Mouse (Mus musculus): ENCODE data around the gene Mast1. TPM values are rescaled to one million over a fixed set of nuclear protein-coding genes. Genes with fewer than 3 reads are reported as not detected.
A peak's percentile ranks its signal among the peaks of the same experiment; 100 is the strongest.

The Mast1 gene
- total RNA-seq, 2 experiments from 2014 or later, result 127 to 140 TPM

DNA sequence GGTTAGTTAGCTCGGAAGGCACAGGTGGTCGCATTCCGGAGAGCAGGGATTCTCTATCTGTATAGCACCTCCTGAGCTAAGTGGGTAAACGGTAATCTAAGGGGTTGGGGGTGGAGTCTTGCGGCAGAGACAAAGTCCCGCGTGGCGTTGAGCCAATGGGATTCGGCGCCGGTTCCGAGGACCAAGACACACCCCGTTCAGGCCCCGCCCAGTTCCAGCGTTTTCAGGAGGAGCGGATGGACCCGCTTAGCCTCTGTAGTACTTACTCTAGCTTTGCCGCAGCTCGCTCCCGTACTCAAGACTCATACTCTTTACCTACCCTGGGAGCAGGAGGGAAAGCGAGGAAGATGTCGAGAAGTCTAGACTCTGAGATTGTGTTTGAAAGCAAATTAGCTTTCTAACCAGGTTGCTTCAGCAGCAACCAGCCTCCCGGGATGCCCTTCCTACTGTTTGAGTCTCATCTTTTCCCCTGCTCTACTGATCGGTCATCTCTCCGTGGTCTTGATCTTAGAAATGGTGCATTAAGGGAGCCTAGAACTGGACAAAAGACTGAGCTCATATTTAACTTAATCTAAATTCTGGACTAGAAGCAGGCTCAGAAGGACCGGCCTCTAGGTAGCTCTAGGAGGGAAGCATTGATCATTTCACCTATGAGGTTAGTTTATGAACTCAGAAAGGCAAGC, 7.5 kb upstream of the Mast1 start:
- peak in 1 of 2 experiments; percentile 51 for DNase-seq (ENCODE audit: low spot score in 2 of 2)

GRCm38 (mm10) chr8:84943699-84944098, 6.5 kb upstream of the Mast1 start:
- no peak for DNase-seq (ENCODE audit: low spot score in 2 of 2)

DNA sequence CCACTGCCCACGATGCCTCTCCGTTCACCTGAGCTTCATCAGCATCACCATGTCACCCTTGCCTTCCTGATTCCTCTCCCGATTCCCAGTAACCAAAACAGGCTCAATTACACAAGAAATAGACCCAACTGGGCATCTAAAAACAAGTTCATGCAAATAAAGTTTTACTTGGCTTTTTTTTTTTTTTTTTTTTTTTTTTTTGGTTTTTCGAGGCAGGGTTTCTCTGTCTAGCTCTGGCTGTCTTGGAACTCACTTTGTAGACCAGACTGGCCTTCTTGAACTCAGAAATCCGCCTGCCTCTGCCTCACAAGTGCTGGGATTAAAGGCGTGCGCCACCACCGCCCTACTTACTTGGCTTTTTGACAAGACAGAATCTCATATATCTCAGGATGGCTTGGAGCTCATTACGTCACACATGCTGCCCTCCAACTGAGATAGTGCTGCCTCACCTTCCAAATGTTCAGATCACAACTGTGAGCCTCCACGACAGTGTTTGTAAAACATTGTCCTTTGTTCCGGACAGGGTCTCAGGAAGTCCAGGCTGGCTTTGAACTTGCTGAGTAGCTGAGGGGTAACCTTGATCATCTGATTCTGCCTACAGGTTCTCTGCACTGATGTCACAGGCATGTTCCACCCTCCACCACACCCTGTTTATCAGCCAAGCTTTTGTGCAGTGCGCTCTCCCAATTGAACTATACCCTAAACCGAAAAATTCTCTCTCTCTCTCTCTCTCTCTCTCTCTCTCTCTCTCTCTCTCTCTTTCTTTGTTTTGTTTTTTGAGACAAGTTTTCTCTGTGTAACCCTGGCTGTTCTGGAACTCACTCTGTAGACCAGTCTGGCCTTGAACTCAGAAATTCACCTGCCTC, 694 bp upstream of the Mast1 start:
- DNase-seq (ENCODE audit: low spot score in 2 of 2), result no peak

DNA sequence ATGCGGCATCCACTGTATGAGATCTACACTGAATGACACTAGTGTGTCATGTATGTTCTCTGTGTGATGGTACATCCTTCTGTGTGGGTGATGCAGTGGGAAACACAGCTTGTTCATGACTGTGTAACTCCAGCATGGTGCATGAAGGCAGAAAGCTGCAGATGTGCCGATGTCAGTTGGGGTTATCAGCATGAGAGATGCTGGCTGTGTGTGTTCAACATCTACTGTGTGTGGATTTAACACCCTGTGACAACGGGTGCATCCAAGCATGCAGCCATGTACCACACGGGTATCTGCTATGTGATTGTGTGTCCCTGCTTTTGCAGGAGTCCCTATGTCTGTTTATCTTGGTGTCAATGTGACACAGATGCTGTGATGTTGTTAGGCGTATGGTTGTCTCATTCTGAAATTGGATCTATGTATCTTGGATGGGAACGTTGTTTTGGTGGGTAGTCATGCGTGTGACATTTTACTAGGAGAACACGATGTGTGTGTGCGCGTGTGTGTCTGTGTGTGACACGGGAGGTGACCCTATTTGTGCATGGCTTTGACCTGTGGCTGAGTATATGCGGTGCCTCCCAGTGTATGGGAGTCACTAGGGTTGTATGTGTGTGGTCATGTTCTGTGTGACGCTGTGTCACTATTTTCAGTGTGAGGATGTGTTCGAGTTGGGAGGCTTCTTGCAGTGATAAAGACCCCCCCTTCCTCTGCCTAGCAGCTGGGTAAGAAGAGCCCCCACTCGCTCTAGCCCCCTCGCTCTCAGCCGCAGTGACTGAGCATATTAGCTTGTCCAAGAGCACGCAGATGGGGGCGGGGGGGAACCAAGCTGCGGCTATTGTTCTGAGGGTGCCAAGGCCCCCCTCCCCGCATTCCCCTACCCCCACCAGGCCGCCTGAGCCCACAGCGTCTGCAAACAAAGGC, 858 bp downstream of the Mast1 start:
- peak in 1 of 2 experiments; percentile 24 for DNase-seq (ENCODE audit: low spot score in 2 of 2)

- DNase-seq (ENCODE audit: low spot score in 2 of 2), result no peak
Observed at GRCm38 (mm10) chr8:84935489-84935888, 1.7 kb downstream of the Mast1 start.

- no peak for DNase-seq (ENCODE audit: low spot score in 2 of 2)
Observed at GRCm38 (mm10) chr8:84934860-84935259, 2.3 kb downstream of the Mast1 start.

DNA sequence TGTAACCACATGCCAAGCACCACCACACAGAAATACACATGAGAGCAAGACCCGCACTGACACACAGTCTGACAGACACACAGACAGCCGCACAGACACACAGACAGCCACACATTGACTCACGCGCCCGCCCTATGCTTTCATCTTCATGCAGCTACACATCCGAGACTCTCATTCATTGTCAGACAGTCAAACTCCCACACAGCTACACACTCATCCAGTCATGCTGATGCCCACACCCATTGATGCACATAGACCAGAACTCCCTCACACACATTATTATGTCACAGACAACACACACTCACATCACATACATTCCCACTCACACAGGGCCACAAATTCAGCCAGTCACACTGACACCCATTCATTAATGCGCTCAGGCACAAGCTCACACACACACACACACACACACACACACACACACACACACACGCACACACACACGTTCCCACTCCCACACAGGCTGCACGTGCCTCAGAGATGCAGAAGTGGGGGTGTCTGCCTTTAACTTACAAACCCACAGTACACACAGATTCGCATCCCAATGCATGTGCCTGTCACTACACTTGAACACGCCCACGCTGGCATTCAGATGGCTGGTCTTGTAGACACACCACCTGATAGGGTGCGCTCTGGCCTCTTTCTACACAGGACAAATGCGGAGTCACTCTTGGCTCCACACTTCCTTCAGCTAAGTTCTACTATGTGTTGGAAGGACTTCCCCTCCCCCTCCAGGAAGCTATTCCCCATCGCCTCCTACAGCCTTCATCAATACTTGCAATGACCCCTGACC, 3.2 kb downstream of the Mast1 start:
- no peak for DNase-seq (ENCODE audit: low spot score in 2 of 2)

DNA sequence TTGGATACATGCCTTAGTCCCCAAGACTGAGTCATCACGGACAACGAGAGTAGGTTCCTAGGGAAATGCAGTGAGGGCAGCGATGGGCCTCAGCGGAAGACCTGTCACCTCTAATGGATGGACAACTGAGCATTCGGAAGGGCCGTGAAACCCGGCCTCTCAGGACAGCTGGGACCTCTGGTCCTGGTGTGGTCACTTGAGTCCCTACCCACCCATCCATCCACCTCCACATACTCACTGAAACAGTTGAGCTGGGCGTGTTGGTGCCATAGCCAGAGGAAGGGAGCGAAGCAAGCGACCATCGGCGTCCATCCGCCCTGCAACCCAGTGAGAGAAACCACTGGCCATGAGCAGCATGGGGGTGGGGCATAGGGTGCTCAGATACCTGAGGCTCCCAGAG, 6.6 kb downstream of the Mast1 start:
- DNase-seq (ENCODE audit: low spot score in 2 of 2), result no peak

- DNase-seq (ENCODE audit: low spot score in 2 of 2), result peak; percentile 70 to 71
Observed at GRCm38 (mm10) chr8:84928456-84929306, 8.5 kb downstream of the Mast1 start.

GRCm38 (mm10) chr8:84927513-84927912, 9.6 kb downstream of the Mast1 start:
- DNase-seq (ENCODE audit: low spot score in 2 of 2), result no peak

- no peak for DNase-seq (ENCODE audit: low spot score in 2 of 2)
Observed at GRCm38 (mm10) chr8:84925557-84925956, 11.6 kb downstream of the Mast1 start.

- no peak for DNase-seq (ENCODE audit: low spot score in 2 of 2)
Observed at GRCm38 (mm10) chr8:84921596-84921995, 15.6 kb downstream of the Mast1 start.

DNA sequence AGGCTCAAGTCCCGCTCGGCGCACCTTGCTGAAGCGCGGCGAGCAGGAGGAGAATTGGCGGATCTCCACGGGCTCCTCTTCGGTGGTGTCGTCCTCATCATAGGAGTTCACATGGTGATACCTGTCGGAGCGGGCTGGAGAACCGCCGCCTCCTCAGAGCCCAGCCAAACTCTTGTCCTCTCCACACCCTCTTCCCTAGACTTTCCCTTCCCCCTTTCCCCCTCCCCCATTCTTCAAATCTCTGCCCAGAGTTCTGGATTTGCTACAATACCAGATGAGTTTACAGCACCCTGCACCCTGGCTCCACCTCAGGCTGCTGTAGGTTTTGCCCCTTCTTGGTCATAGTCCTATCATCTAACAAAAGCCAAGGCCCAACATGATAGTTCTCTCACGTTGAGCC, 18.5 kb downstream of the Mast1 start:
- DNase-seq (ENCODE audit: low spot score in 2 of 2), result no peak

DNA sequence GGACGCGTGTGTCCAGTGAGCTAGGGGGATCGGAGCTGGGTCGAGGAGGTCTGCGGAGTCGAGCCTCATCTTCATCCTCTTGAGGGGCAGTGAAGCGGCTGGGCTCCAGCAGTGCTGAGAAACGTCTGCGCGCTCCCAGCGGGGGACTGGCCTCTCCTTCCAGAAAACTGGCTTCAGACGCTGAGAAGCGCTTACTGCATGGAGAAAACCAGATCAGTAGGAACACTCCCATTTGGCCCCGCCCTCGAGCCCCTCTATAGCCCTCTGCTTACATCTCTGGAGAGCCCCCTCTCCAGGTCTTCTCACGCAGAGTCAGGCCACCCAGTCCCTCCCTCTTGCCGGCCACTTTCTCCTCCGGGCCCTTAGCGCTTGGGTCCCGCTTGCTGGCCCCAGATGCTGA, 19.4 kb downstream of the Mast1 start:
- DNase-seq (ENCODE audit: low spot score in 2 of 2), result no peak

DNA sequence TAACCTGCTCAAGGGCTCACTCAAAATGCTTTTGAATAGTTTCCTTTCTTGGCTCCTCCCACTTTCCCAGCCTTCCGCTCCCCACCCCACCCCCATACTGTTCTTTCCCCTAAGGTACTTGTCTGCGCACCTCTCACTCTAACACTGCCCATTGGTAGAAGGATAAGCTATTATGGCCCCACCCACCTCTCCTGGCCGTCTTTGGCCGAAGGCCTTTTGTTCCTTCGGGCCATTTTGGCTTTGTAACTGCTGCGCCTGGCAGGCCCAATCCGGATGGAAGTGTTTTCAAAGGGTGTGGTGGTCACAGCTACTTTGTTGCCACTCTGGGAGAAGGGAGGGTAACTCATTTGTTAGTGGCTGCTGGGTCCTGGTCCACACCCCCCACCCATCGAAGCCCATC, 21.9 kb downstream of the Mast1 start:
- no peak for DNase-seq (ENCODE audit: low spot score in 2 of 2)

DNA sequence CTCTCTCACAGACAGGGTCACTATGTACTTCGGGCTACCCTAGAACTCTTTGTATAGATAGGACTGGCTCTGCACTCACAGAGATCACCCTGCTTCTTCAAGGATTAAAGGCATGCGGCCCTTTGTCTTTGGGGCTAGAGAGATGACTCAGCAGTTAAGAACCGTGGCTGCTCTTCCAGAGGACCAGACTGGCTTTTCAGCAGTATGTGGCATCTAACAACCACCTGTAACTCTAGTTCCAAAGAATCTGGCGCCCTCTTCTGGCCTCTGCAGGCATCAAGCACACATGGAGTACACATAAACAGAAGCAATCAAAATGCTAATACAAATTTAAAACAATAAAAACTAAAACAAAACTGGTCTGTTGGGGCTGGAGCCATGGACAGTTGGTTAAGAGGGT, 23.2 kb downstream of the Mast1 start:
- no peak for DNase-seq (ENCODE audit: low spot score in 2 of 2)

DNA sequence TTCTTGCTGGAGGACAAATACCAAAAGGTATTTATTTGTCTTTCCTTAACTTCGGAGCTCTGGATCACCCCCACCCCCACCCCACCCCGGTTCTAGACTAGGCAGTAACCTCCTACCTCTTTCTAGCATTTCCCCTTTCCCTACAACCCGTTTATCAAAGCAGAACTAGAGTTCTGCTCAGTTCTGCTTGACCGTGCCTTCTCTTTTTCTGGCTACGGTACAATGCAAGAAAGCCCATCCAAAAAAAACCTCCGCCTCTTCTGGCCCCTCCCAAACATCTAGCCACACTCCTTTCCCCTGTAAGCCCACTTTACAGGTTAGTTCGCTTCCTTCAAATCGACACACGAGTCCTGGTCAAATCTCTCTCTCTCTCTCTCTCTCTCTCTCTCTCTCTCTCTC, 23.7 kb downstream of the Mast1 start:
- no peak for DNase-seq (ENCODE audit: low spot score in 2 of 2)

DNA sequence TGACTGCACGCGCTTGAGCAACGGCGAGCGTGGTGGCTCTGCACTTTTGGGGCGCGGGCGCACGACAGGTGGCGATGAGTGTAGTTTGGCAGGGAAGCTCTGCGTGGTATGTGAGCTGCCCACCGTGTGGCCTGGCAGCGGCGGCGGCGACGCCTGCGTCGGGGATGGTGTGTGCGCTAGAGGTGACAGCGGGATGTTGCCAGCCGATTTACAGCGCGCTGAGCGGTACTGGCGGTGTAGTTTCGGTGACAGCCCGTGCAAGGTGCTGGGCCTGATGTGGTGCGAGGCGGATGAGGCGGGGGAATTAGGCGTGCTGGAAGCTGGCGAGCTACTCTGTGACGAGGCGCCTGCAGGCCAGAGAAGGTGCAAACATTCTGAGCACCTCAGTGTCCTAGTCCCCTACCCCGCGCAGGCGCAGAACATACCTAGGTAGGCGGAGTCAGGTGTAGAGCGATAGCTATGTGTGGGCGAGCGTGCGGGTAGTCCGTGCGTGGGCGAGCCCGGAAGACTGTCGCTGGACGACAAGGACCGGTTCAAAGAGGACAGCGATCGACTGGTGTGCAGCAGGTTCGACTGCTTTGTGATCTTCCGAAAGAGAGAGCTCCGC, 24.2 kb downstream of the Mast1 start:
- peak; percentile 56 to 57 for DNase-seq (ENCODE audit: low spot score in 2 of 2)

DNA sequence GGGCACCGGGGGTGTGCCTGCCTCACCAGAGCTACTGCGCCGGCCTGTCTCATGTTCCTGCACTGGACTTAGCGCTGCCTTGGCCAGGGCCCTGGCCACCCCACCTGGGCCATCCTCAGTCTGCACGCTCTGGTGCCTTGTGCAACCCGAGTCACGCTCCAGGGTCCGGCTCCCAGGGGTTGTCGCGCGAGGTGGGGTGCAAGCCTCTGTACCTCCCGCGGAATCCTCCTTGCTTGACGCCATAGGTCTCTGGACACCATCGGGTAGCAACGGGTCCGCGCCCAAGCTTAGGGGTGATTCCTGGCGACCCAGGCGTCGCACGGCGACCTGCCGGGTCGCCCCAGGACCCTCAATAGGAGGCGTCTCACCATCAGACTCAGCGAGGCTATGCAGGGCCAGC, 24.8 kb downstream of the Mast1 start:
- DNase-seq (ENCODE audit: low spot score in 2 of 2), result no peak

Data from layer of hippocampus, postnatal 14 days (tissue).